Mouse (Mus musculus): ENCODE data around the gene Colgalt1. TPM values are rescaled to one million over a fixed set of nuclear protein-coding genes. Genes with fewer than 3 reads are reported as not detected.

Colgalt1 gene
- polyA plus RNA-seq, 1 experiment from 2014 or later = 58.5 TPM

GRCm38 (mm10) chr8:71637149-71638095 is 26.6 kb downstream of the Colgalt1 start:
- H3K27ac ChIP-seq = no peak overlapping the region
- DNase-seq (ENCODE audit: low spot score) = no peak
- peaks cover 5% of the 10 kb centered on the region; the same call in 1 of the 2 replicates for H3K36me3 ChIP-seq
- WGBS = 62% methylated on average over 8 of the region's 8 CpGs
- peaks cover 65% of the 10 kb centered on the region for H3K27me3 ChIP-seq (ENCODE audit: insufficient read depth, poor library complexity, severe bottlenecking)
- peaks cover 15% of the 10 kb centered on the region for H3K9me3 ChIP-seq
- H3K4me1 ChIP-seq (replicated peaks) = peaks cover 19% of the 10 kb centered on the region
- no peak overlapping the region for H3K4me3 ChIP-seq

DNA sequence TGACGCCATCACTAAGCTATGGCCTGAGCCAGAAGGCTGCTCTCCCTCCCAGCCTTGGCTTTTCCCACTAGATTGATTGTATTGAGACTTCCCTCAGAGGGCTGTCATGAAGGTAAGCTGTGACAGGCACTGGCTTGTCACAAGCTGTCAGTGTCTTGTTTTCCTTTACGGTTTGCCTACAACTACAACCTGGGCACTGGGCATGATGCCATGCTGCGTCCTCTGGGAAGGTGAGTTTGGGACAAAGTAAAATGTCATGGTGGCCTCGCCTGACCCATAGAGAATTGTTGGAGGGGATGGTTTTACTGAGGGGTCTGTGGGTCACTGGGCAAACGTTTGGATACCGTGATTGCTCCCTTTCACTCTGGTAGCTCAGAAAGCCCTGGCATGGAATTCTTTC is 27.5 kb downstream of the Colgalt1 start:
- WGBS = 79% methylated on average over 6 of the region's 6 CpGs
- no peak overlapping the region for H3K4me3 ChIP-seq
- no peaks in the 10 kb centered on the region for H3K36me3 ChIP-seq
- no peak for DNase-seq (ENCODE audit: low spot score)
- peaks cover 6% of the 10 kb centered on the region for H3K9me3 ChIP-seq
- H3K27me3 ChIP-seq (ENCODE audit: insufficient read depth, poor library complexity, severe bottlenecking) = peaks cover 61% of the 10 kb centered on the region
- H3K27ac ChIP-seq = no peak overlapping the region
- H3K4me1 ChIP-seq (replicated peaks) = peaks cover 15% of the 10 kb centered on the region

- Histone ChIP-seq H3K4me3 (no peak overlapping the region), H3K36me3 (no peaks in the 10 kb centered on the region), H3K4me1 (replicated peaks) (peaks cover 5% of the 10 kb centered on the region), H3K27me3 (ENCODE audit: insufficient read depth, poor library complexity, severe bottlenecking) (peaks cover 55% of the 10 kb centered on the region), H3K27ac (no peak overlapping the region), H3K9me3 (no peaks in the 10 kb centered on the region)
- 87% methylated on average over 4 of the region's 4 CpGs for WGBS
- no peak for DNase-seq (ENCODE audit: low spot score)
These were observed 28.5 kb downstream of the Colgalt1 start for GRCm38 (mm10) chr8:71639318-71639717.

DNA sequence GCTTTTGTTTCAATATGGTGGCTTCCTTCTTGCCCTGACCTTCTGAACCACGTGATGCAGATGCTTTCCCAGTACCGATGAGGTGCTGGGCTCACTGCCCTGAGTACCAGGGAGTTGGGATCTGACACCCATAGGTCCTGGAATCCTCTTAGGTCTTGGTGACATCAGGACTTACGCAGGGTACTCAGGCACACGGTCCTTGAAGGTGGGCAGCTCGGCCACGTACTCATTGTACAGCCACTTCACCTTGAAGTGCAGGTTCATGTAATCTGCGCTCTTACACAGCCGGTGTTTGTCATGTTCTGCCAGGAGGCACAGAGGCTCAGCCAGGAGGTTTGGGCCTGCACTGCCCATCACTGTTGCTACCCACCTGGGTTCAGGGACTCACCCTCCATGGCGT is 34.7 kb downstream of the Colgalt1 start:
- Histone ChIP-seq H3K27me3 (ENCODE audit: insufficient read depth, poor library complexity, severe bottlenecking) (peaks cover 14% of the 10 kb centered on the region; the same call in 1 of the 2 replicates), H3K36me3 (peaks cover 4% of the 10 kb centered on the region; the same call in 1 of the 2 replicates), H3K9me3 (no peaks in the 10 kb centered on the region), H3K4me1 (replicated peaks) (no peaks in the 10 kb centered on the region), H3K27ac (no peak overlapping the region), H3K4me3 (no peak overlapping the region)
- no peak for DNase-seq (ENCODE audit: low spot score)
- WGBS = 84% methylated on average over 9 of the region's 9 CpGs

GRCm38 (mm10) chr8:71654600-71654999 is 43.8 kb downstream of the Colgalt1 start:
- Histone ChIP-seq H3K4me3 (peak overlapping the region; percentile 38), H3K4me1 (replicated peaks) (peaks cover 13% of the 10 kb centered on the region), H3K27ac (no peak overlapping the region), H3K27me3 (ENCODE audit: insufficient read depth, poor library complexity, severe bottlenecking) (peaks cover 88% of the 10 kb centered on the region), H3K36me3 (peaks cover 4% of the 10 kb centered on the region; the same call in 1 of the 2 replicates), H3K9me3 (no peaks in the 10 kb centered on the region)
- DNase-seq (ENCODE audit: low spot score) = no peak
- 2% methylated on average over 24 of the region's 24 CpGs for WGBS

DNA sequence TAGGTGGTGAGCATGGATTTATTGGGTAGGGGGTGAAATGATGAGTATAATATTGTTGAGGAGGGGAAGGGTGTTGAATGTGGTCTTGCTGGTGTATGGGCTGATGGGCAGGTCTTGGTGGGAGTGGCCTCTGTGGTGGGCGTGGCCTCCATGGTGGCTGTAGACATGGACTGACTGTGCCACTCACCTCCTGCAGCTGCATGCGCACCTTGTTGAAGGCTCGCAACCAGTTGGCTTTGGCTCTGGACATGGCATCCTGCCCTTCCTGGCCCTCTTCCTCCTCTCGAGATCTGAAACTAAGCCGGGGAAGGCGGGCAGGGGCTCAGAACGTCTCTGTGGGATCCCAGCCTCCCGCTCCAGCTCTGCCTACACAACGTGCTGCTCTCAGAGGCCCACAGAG is 47.0 kb downstream of the Colgalt1 start:
- Histone ChIP-seq H3K36me3 (no peaks in the 10 kb centered on the region), H3K4me3 (no peak overlapping the region), H3K4me1 (replicated peaks) (peaks cover 18% of the 10 kb centered on the region), H3K27me3 (ENCODE audit: insufficient read depth, poor library complexity, severe bottlenecking) (peaks cover 99% of the 10 kb centered on the region), H3K27ac (no peak overlapping the region), H3K9me3 (no peaks in the 10 kb centered on the region)
- 21% methylated on average over 9 of the region's 9 CpGs for WGBS
- DNase-seq (ENCODE audit: low spot score) = no peak

- WGBS = 29% methylated on average over 17 of the region's 17 CpGs
- DNase-seq (ENCODE audit: low spot score) = no peak
- Histone ChIP-seq H3K27ac (no peak overlapping the region), H3K4me3 (no peak overlapping the region), H3K9me3 (no peaks in the 10 kb centered on the region), H3K4me1 (replicated peaks) (peaks cover 18% of the 10 kb centered on the region), H3K27me3 (ENCODE audit: insufficient read depth, poor library complexity, severe bottlenecking) (peaks cover 99% of the 10 kb centered on the region), H3K36me3 (no peaks in the 10 kb centered on the region)
These were observed 47.8 kb downstream of the Colgalt1 start for GRCm38 (mm10) chr8:71658515-71659049.

DNA sequence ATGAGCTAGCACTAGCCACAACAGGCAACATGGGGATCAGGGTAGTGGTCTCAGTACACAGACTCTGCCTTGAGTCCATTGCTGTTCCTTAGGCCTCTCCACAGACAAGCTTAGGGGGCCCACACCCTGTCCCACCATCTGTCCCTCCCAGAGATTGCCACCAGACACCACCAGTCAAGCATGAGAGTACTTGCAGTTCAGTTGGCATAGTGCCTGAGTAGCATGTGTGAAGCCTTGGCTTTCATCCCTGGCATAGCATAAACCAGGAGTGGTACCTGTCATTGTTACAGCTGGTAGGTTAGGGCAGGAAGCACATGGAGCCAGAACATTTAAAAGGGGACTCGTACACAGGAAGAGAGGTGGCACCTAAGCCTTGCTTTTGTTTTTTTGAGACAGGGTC is 49.0 kb downstream of the Colgalt1 start:
- H3K9me3 ChIP-seq = no peaks in the 10 kb centered on the region
- WGBS = 70% methylated on average over 1 of the region's 1 CpGs
- no peak overlapping the region for H3K27ac ChIP-seq
- DNase-seq (ENCODE audit: low spot score) = no peak
- no peak overlapping the region for H3K4me3 ChIP-seq
- H3K4me1 ChIP-seq (replicated peaks) = peaks cover 15% of the 10 kb centered on the region
- H3K27me3 ChIP-seq (ENCODE audit: insufficient read depth, poor library complexity, severe bottlenecking) = peaks cover 98% of the 10 kb centered on the region
- H3K36me3 ChIP-seq = no peaks in the 10 kb centered on the region

- Histone ChIP-seq H3K27me3 (ENCODE audit: insufficient read depth, poor library complexity, severe bottlenecking) (peaks cover 95% of the 10 kb centered on the region), H3K36me3 (no peaks in the 10 kb centered on the region), H3K4me1 (replicated peaks) (peaks cover 17% of the 10 kb centered on the region), H3K9me3 (no peaks in the 10 kb centered on the region), H3K4me3 (0 out of 2 replicates have a peak overlapping the region, but pooled peaks have one; percentile 16), H3K27ac (no peak overlapping the region)
- 7% methylated on average over 36 of the region's 36 CpGs for WGBS
- peak; percentile 86 for DNase-seq (ENCODE audit: low spot score)
These were observed 49.7 kb downstream of the Colgalt1 start for GRCm38 (mm10) chr8:71660325-71661120.

GRCm38 (mm10) chr8:71665331-71666130 is 54.7 kb downstream of the Colgalt1 start:
- WGBS = 4% methylated on average over 22 of the region's 22 CpGs
- Histone ChIP-seq H3K4me3 (peak overlapping the region; percentile 39), H3K36me3 (no peaks in the 10 kb centered on the region), H3K4me1 (replicated peaks) (peaks cover 55% of the 10 kb centered on the region), H3K27me3 (ENCODE audit: insufficient read depth, poor library complexity, severe bottlenecking) (peaks cover 92% of the 10 kb centered on the region), H3K9me3 (no peaks in the 10 kb centered on the region), H3K27ac (peak overlapping the region; percentile 81)
- peak; percentile 91 for DNase-seq (ENCODE audit: low spot score)

DNA sequence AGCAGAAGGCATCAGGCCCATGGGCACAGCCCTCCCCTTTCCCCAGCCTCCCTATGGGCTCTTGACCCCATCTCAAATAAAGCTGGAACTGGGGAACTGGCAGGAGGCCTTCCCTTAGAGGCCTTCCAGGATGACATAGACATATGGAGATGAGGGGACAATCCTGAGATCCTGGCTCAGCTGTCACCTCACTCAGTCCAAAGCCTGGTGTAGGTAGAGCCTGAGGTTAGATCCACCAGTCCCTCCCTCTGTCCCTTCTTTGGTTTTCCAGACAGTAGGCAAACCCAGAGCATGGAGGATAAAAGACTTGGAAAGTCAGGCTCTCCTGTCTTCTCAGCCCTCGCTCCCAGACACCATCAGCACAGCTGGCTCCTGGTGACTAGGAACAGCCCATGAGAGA is 56.1 kb downstream of the Colgalt1 start:
- Histone ChIP-seq H3K27ac (peak overlapping the region; percentile 68), H3K4me3 (no peak overlapping the region), H3K27me3 (ENCODE audit: insufficient read depth, poor library complexity, severe bottlenecking) (peaks cover 88% of the 10 kb centered on the region), H3K36me3 (no peaks in the 10 kb centered on the region), H3K4me1 (replicated peaks) (peaks cover 66% of the 10 kb centered on the region), H3K9me3 (no peaks in the 10 kb centered on the region)
- DNase-seq (ENCODE audit: low spot score) = no peak
- WGBS = 29% methylated on average over 1 of the region's 1 CpGs

DNA sequence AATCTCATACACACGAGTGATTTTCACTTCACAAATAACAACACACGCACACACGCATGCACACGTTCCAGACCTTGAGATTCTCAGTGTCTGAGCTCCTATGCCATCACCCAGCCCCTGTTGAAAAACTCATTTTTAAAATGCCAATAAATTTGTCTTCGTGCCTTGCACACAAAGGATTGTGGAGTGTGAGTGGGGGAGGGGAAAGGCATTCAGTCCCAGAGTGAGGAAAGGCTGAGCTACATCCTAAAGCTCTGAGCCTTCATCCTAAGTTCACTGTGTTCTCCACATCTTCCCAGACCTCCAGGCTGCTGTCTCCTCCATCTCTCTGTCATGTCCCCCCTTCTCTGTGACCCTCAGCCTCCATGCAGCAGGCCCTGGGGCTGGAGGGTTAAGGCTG is 56.5 kb downstream of the Colgalt1 start:
- Histone ChIP-seq H3K4me3 (peak overlapping the region; percentile 2; the same call in 1 of the 2 replicates), H3K27me3 (ENCODE audit: insufficient read depth, poor library complexity, severe bottlenecking) (peaks cover 87% of the 10 kb centered on the region), H3K9me3 (no peaks in the 10 kb centered on the region), H3K27ac (peak overlapping the region; percentile 68), H3K4me1 (replicated peaks) (peaks cover 70% of the 10 kb centered on the region), H3K36me3 (no peaks in the 10 kb centered on the region)
- no peak for DNase-seq (ENCODE audit: low spot score)
- 55% methylated on average over 5 of the region's 5 CpGs for WGBS

Measured in hindbrain, embryonic 10.5 days (tissue).